Mouse (Mus musculus) intestine, embryonic 14.5 days (tissue): Measurements from ENCODE around the gene Gas1. TPM values are rescaled to one million over a fixed set of nuclear protein-coding genes. Genes with fewer than 3 reads are reported as not detected.

Experiments
- ATAC-seq: fragments of 200-750 bp; cut with Nextera tagmentation; replicated peaks from 2 replicates; pipeline ENCODE4 v1.8.0; 2017; ENCODE audit warnings: low read depth, moderate number of reproducible peaks, moderate TSS enrichment, moderate library complexity; ENCODE audit not compliant: low FRiP score, low TSS enrichment
- DNase-seq: peaks from one replicate; pipeline ENCODE4 v3.0.0-alpha.2; 2018; ENCODE audit warnings: low spot score
- H3K27ac ChIP-seq: fragments of 300-500 bp; sonication (generic); 2 replicates; pipeline ENCODE4 v1.5.1; 2014; ENCODE audit warnings: low read depth, mild to moderate bottlenecking, control low read depth
- H3K27me3 ChIP-seq: fragments of 300-500 bp; sonication (generic); replicated peaks from 2 replicates; pipeline ENCODE4 v1.6.1; 2014; ENCODE audit warnings: low read length, control low read depth; ENCODE audit not compliant: control insufficient read depth, insufficient read depth
- H3K36me3 ChIP-seq: fragments of 300-500 bp; sonication (generic); 2 replicates; pipeline ENCODE4 v1.6.1; 2014; ENCODE audit warnings: low read length, control low read depth; ENCODE audit not compliant: control insufficient read depth, insufficient read depth
- H3K4me1 ChIP-seq: fragments of 300-500 bp; sonication (generic); replicated peaks from 2 replicates; pipeline ENCODE4 v1.6.1; 2014; ENCODE audit warnings: low read length, control low read depth, mixed read lengths; ENCODE audit not compliant: control insufficient read depth, insufficient read depth
- H3K4me2 ChIP-seq: fragments of 300-500 bp; sonication (generic); 2 replicates; pipeline ENCODE4 v1.6.1; 2014; ENCODE audit warnings: low read length
- H3K4me3 ChIP-seq: fragments of 300-500 bp; sonication (generic); 2 replicates; pipeline ENCODE4 v1.5.1; 2014; ENCODE audit warnings: low read depth, low read length, control low read depth, mixed read lengths
- H3K9ac ChIP-seq: fragments of 300-500 bp; sonication (generic); 2 replicates; pipeline ENCODE4 v1.6.1; 2014; ENCODE audit warnings: mild to moderate bottlenecking, low read length
- H3K9me3 ChIP-seq: fragments of 300-500 bp; sonication (generic); 2 replicates; pipeline ENCODE4 v1.6.1; 2016; ENCODE audit warnings: low read length, control low read depth; ENCODE audit not compliant: control insufficient read depth
- whole genome bisulfite sequencing: fragments of 180-500 bp; shearing (Covaris S2); extraction: QIAGEN DNeasy Blood & Tissue Kit; methylation state at CpG from one replicate; pipeline ENCODE4 v1.1.7; 2014; 5-methylcytosine and 5-hydroxymethylcytosine counted together
- polyA plus RNA-seq: library from polyadenylated mRNA; unstranded; fragments of >200 nt; fragmentation: Nextera tagmentation; extraction: Ambion mirVana; gene quantifications from 2 replicates; pipeline ENCODE4 v1.2.1, GENCODE M21; 2014

Gas1 gene
- polyA plus RNA-seq, 1 experiment from 2014 or later: 120 TPM

- ATAC-seq (no peak), DNase-seq (no peak)
- H3K36me3 ChIP-seq: no peaks in the 10 kb centered on the region
- no peaks in the 10 kb centered on the region for H3K27me3 ChIP-seq
- H3K4me1 ChIP-seq: no peaks in the 10 kb centered on the region
- no peak overlapping the region for H3K27ac ChIP-seq
- H3K9ac ChIP-seq: no peak overlapping the region
- 77% methylated on average over 6 of the region's 6 CpGs for WGBS
- no peak overlapping the region for H3K4me2 ChIP-seq
- no peak overlapping the region for H3K4me3 ChIP-seq
- H3K9me3 ChIP-seq: peaks cover 6% of the 10 kb centered on the region
Observed at GRCm38 (mm10) chr13:60204746-60205145, 27.6 kb upstream of the Gas1 start.

- Histone ChIP-seq H3K27me3 (no peaks in the 10 kb centered on the region), H3K4me2 (no peak overlapping the region), H3K4me1 (no peaks in the 10 kb centered on the region; the same call in 1 of the 2 replicates), H3K9me3 (no peaks in the 10 kb centered on the region), H3K27ac (peak overlapping the region; percentile 10; the same call in 1 of the 2 replicates), H3K36me3 (no peaks in the 10 kb centered on the region), H3K9ac (no peak overlapping the region), H3K4me3 (no peak overlapping the region)
- DNase-seq (no peak), ATAC-seq (peak; percentile 71; the same call in 1 of the 2 replicates)
- 15% methylated on average over 6 of the region's 6 CpGs for WGBS
Observed at GRCm38 (mm10) chr13:60193273-60193672, 16.1 kb upstream of the Gas1 start.

GRCm38 (mm10) chr13:60189923-60190322 lies 12.8 kb upstream of the Gas1 start:
- Histone ChIP-seq H3K36me3 (no peaks in the 10 kb centered on the region), H3K27me3 (no peaks in the 10 kb centered on the region), H3K4me3 (no peak overlapping the region), H3K27ac (no peak overlapping the region), H3K4me2 (no peak overlapping the region), H3K9me3 (no peaks in the 10 kb centered on the region), H3K9ac (no peak overlapping the region), H3K4me1 (no peaks in the 10 kb centered on the region; the same call in 1 of the 2 replicates)
- DNase-seq: no peak
- ATAC-seq: no peak
- 42% methylated on average over 10 of the region's 10 CpGs for WGBS

- Histone ChIP-seq H3K4me2 (no peak overlapping the region), H3K9ac (no peak overlapping the region), H3K36me3 (no peaks in the 10 kb centered on the region), H3K4me3 (no peak overlapping the region), H3K4me1 (no peaks in the 10 kb centered on the region; the same call in 1 of the 2 replicates), H3K27me3 (no peaks in the 10 kb centered on the region), H3K9me3 (no peaks in the 10 kb centered on the region), H3K27ac (no peak overlapping the region)
- ATAC-seq (no peak), DNase-seq (no peak)
- WGBS: 83% methylated on average over 8 of the region's 8 CpGs
Observed at GRCm38 (mm10) chr13:60188952-60189351, 11.8 kb upstream of the Gas1 start.

GRCm38 (mm10) chr13:60187276-60187675 lies 10.1 kb upstream of the Gas1 start:
- no peak overlapping the region for H3K9ac ChIP-seq
- ATAC-seq (no peak), DNase-seq (no peak)
- 82% methylated on average over 2 of the region's 2 CpGs for WGBS
- H3K4me1 ChIP-seq: no peaks in the 10 kb centered on the region
- no peak overlapping the region for H3K4me2 ChIP-seq
- H3K36me3 ChIP-seq: no peaks in the 10 kb centered on the region
- no peak overlapping the region for H3K4me3 ChIP-seq
- H3K9me3 ChIP-seq: 0 out of 2 replicates have a peak, but pooled peaks cover 4% of the 10 kb centered on the region
- H3K27ac ChIP-seq: no peak overlapping the region
- no peaks in the 10 kb centered on the region for H3K27me3 ChIP-seq

GRCm38 (mm10) chr13:60182346-60182745 lies 5.2 kb upstream of the Gas1 start:
- no peaks in the 10 kb centered on the region for H3K36me3 ChIP-seq
- DNase-seq (no peak), ATAC-seq (no peak)
- H3K4me3 ChIP-seq: no peak overlapping the region
- 0 out of 2 replicates have a peak, but pooled peaks cover 5% of the 10 kb centered on the region for H3K4me1 ChIP-seq
- no peak overlapping the region for H3K4me2 ChIP-seq
- H3K27me3 ChIP-seq: no peaks in the 10 kb centered on the region
- H3K9me3 ChIP-seq: 0 out of 2 replicates have a peak, but pooled peaks cover 4% of the 10 kb centered on the region
- 47% methylated on average over 4 of the region's 4 CpGs for WGBS
- no peak overlapping the region for H3K27ac ChIP-seq
- H3K9ac ChIP-seq: no peak overlapping the region

GRCm38 (mm10) chr13:60179641-60180040 lies 2.5 kb upstream of the Gas1 start:
- Histone ChIP-seq H3K27me3 (no peaks in the 10 kb centered on the region), H3K4me1 (0 out of 2 replicates have a peak, but pooled peaks cover 5% of the 10 kb centered on the region), H3K36me3 (no peaks in the 10 kb centered on the region), H3K4me3 (no peak overlapping the region), H3K4me2 (no peak overlapping the region), H3K9me3 (0 out of 2 replicates have a peak, but pooled peaks cover 4% of the 10 kb centered on the region), H3K27ac (no peak overlapping the region), H3K9ac (no peak overlapping the region)
- DNase-seq (no peak), ATAC-seq (no peak)
- 63% methylated on average over 4 of the region's 4 CpGs for WGBS

- H3K9me3 ChIP-seq: 0 out of 2 replicates have a peak, but pooled peaks cover 4% of the 10 kb centered on the region
- DNase-seq (peak; percentile 99), ATAC-seq (no peak)
- peak overlapping the region; percentile 99 for H3K27ac ChIP-seq
- H3K27me3 ChIP-seq: no peaks in the 10 kb centered on the region
- peak overlapping the region; percentile 60 for H3K4me2 ChIP-seq
- peak overlapping the region; percentile 79 for H3K4me3 ChIP-seq
- WGBS: under 1% methylated on average over 15 of the region's 15 CpGs
- H3K4me1 ChIP-seq: peaks cover 5% of the 10 kb centered on the region; the same call in 1 of the 2 replicates
- peak overlapping the region; percentile 47 for H3K9ac ChIP-seq
- no peaks in the 10 kb centered on the region for H3K36me3 ChIP-seq
Observed at GRCm38 (mm10) chr13:60178416-60178815, 1.3 kb upstream of the Gas1 start.

- 1% methylated on average over 13 of the region's 13 CpGs for WGBS
- ATAC-seq (no peak; the same call in 1 of the 2 replicates), DNase-seq (no peak)
- Histone ChIP-seq H3K4me1 (peaks cover 11% of the 10 kb centered on the region), H3K9ac (peak overlapping the region; percentile 47), H3K27me3 (no peaks in the 10 kb centered on the region), H3K9me3 (no peaks in the 10 kb centered on the region), H3K4me2 (peak overlapping the region; percentile 60), H3K27ac (peak overlapping the region; percentile 99), H3K4me3 (peak overlapping the region; percentile 79), H3K36me3 (no peaks in the 10 kb centered on the region)
Observed at GRCm38 (mm10) chr13:60177797-60178110, 589 bp upstream of the Gas1 start.
